Mouse (Mus musculus) ES-CJ7 (cell line): ENCODE measurements around the gene Olfr806.

Experiments
- DNase-seq: peaks from one replicate; pipeline ENCODE4 v3.0.0; 2011; ENCODE audit warnings: low read depth, low spot score

The Olfr806 gene

GRCm38 (mm10) chr10:129741821-129742220 is at the start of gene Olfr806:
Gene Olfr806, minus strand, starts transcription at chr10:129741921.
- DNase-seq = no peak

DNA sequence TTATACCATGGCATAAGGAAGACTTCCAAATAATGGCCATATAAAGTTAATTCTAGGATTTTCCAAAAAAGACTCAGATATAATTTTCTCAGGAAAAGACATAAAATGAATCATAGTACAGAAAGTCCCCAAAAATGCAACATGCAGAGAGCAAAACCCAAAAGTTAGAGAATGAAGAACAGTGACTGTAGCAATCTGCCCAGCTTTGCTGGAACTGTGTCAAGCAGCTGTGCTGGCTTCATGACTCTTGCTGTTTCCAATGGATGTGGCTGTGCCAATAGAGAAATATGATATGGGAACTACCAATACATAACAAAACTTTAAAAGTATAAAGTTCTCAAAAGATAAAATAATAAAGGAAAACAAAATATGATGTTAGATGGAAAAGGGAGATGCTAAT is 36.4 kb upstream of the Olfr806 start:
- no peak for DNase-seq

- no peak for DNase-seq
Measured at GRCm38 (mm10) chr10:129774338-129774737, 32.6 kb upstream of the Olfr806 start, which contains the start of gene Olfr809. Gene Olfr809, plus strand, starts transcription at chr10:129774638.

- DNase-seq = no peak
Measured at GRCm38 (mm10) chr10:129765182-129765581, 23.5 kb upstream of the Olfr806 start, which contains the start of gene Olfr808. Gene Olfr808, plus strand, starts transcription at chr10:129765482.

DNA sequence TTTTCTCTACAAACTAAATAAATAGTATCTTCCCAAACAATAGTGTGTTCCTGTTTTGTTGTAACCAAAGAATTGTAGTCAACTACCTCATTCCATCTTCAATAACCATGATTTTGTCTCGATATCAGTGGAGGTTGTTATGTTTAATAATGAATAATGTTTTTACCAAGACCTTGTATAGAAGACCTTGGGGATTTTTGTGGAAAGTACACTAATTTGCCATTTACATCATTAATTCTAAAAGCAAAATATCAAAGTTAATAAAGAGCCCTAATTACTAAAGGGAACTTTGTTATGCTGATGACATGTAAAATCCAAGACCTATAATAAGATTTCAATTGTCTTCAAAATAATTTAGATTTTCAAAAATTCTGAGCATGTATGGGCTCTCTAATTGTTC is 16.0 kb upstream of the Olfr806 start, which contains the start of gene Olfr807:
Olfr807 (minus strand) TSS at position 101 of the 400 bp plus-strand sequence.
- DNase-seq = no peak

GRCm38 (mm10) chr10:129729275-129729674 is 12.4 kb downstream of the Olfr806 start, which contains the start of gene Olfr805:
Gene Olfr805, minus strand, starts transcription at chr10:129729375.
- no peak for DNase-seq

GRCm38 (mm10) chr10:129702910-129703309 is 38.8 kb downstream of the Olfr806 start, which contains the start of gene Olfr804:
Gene Olfr804, plus strand, starts transcription at chr10:129703210.
- DNase-seq = no peak

- DNase-seq = no peak
Measured at GRCm38 (mm10) chr10:129694186-129694585, 47.5 kb downstream of the Olfr806 start, which contains the start of gene Olfr803. Gene Olfr803, minus strand, starts transcription at chr10:129694286.

DNA sequence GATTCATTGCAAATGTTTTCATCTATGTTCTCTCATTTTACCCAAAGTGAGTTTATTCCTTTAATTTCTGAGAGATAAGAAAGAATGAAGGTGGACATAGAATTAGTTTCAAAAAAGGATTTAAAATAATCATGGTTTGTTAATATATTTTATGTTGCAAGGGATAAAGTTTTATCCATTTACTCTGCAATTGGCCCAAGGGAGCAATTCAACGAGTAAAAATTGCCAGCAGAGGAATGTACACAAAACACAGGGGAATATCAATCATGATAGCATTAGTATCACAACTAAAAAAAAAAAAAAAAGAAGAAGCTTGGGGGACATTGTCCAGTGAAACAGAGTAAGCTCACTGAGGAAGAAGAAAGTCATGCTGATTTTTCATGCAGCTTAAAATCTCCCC is 53.7 kb downstream of the Olfr806 start, which contains the start of gene Olfr802:
Olfr802 (minus strand) TSS at position 101 of the 400 bp plus-strand sequence.
- DNase-seq = no peak
